In genomic region chr7:24315726-24316566, GRCm38 (mm10) we compare ENCODE assay signal across 8 mouse cellular contexts. TPM values are rescaled to one million over a fixed set of nuclear protein-coding genes. Genes with fewer than 3 reads are reported as not detected.
DNase-seq lines count a peak whose midpoint lies in the region; ATAC-seq and TF ChIP-seq lines count a peak whose summit lies in the region.

No protein-coding gene starts in this region.

- peaks cover 10% of the 10 kb centered on the region for H3K27me3 ChIP-seq in hindbrain, embryonic 13.5 days
- H3K27me3 ChIP-seq in liver, embryonic 11.5 days (replicated peaks; ENCODE audit: control insufficient read depth, insufficient read depth, low read length): no peaks in the 10 kb centered on the region
- H3K27me3 ChIP-seq in stomach, postnatal 0 days (ENCODE audit: control insufficient read depth, insufficient read depth, low read length): no peaks in the 10 kb centered on the region

- no peak for TF ChIP-seq EP300 in stomach, postnatal 0 days (optimal IDR thresholded peaks at IDR 0.05)

- 24% methylated on average over 29 of the region's 29 CpGs for WGBS in lung, adult 2 months
- WGBS in hindbrain, embryonic 13.5 days: 30% methylated on average over 29 of the region's 29 CpGs
- 27% methylated on average over 29 of the region's 29 CpGs for WGBS in liver, embryonic 11.5 days
- 19% methylated on average over 29 of the region's 29 CpGs for WGBS in stomach, postnatal 0 days

- peak overlapping the region; percentile 71 for H3K4me3 ChIP-seq in lung, adult 2 months (replicated peaks; ENCODE audit: extremely low read depth, low read depth, low read length)
- H3K4me3 ChIP-seq in hindbrain, embryonic 13.5 days: peak overlapping the region; percentile 56
- H3K4me3 ChIP-seq in liver, embryonic 11.5 days (ENCODE audit: low read depth, low read length): peak overlapping the region; percentile 61
- H3K4me3 ChIP-seq in stomach, postnatal 0 days (ENCODE audit: low read depth, low read length): peak overlapping the region; percentile 58

- H3K4me1 ChIP-seq in lung, adult 2 months (ENCODE audit: control insufficient read depth, insufficient read depth, low read length): no peaks in the 10 kb centered on the region
- H3K4me1 ChIP-seq in hindbrain, embryonic 13.5 days (replicated peaks): peaks cover 11% of the 10 kb centered on the region
- H3K4me1 ChIP-seq in liver, embryonic 11.5 days (replicated peaks; ENCODE audit: control insufficient read depth, insufficient read depth, low read length): peaks cover 3% of the 10 kb centered on the region; the same call in 1 of the 2 replicates
- H3K4me1 ChIP-seq in stomach, postnatal 0 days (replicated peaks; ENCODE audit: control insufficient read depth, insufficient read depth): no peaks in the 10 kb centered on the region

- no peak for DNase-seq in lung, adult 2 months
- DNase-seq in lung, adult 18-20 months: no peak
- DNase-seq in cerebellum, adult 9-11 months: peak; percentile 66
- DNase-seq in liver, embryonic 11.5 days (ENCODE audit: low spot score): no peak
- DNase-seq in stomach, postnatal 0 days (ENCODE audit: low spot score): no peak
- no peak for DNase-seq in gastrocnemius, postnatal 14 days
- DNase-seq in lung, postnatal 36 days: no peak

- H3K9me3 ChIP-seq in hindbrain, embryonic 13.5 days: no peaks in the 10 kb centered on the region
- no peaks in the 10 kb centered on the region for H3K9me3 ChIP-seq in liver, embryonic 11.5 days (ENCODE audit: control insufficient read depth, low read length)
- no peaks in the 10 kb centered on the region for H3K9me3 ChIP-seq in stomach, postnatal 0 days (ENCODE audit: control insufficient read depth, low read length)

- intact Hi-C loops in gastrocnemius, postnatal 14 days (cut with DNase I; ENCODE audit: low total_unique reads): no loop called here

- no peak for TF ChIP-seq POLR2A in lung, adult 2 months (IDR thresholded peaks at IDR 0.05; ENCODE audit: borderline replicate concordance, extremely low read depth, low read depth, low read length)

- peaks cover 28% of the 10 kb centered on the region for H3K36me3 ChIP-seq in hindbrain, embryonic 13.5 days
- peaks cover 3% of the 10 kb centered on the region; the same call in 1 of the 2 replicates for H3K36me3 ChIP-seq in liver, embryonic 11.5 days (ENCODE audit: control insufficient read depth, insufficient read depth, low read length)
- peaks cover 3% of the 10 kb centered on the region for H3K36me3 ChIP-seq in stomach, postnatal 0 days (ENCODE audit: control insufficient read depth, insufficient read depth, low read length)

- TF ChIP-seq CTCF in lung, adult 2 months (IDR thresholded peaks at IDR 0.05; ENCODE audit: insufficient read depth, low read length): no peak
- TF ChIP-seq CTCF in stomach, postnatal 0 days (IDR thresholded peaks at IDR 0.05; ENCODE audit: low read depth): no peak

- peak overlapping the region; percentile 72 for H3K4me2 ChIP-seq in hindbrain, embryonic 13.5 days
- peak overlapping the region; percentile 82 for H3K4me2 ChIP-seq in liver, embryonic 11.5 days
- H3K4me2 ChIP-seq in stomach, postnatal 0 days (replicated peaks; ENCODE audit: low read depth): peak overlapping the region; percentile 83

- peak overlapping the region; percentile 87 for H3K9ac ChIP-seq in hindbrain, embryonic 13.5 days
- peak overlapping the region; percentile 72 for H3K9ac ChIP-seq in liver, embryonic 11.5 days (ENCODE audit: low read depth, low read length)
- peak overlapping the region; percentile 63 for H3K9ac ChIP-seq in stomach, postnatal 0 days (ENCODE audit: low read length)

- H3K27ac ChIP-seq in hindbrain, embryonic 13.5 days: peak overlapping the region; percentile 82
- no peak overlapping the region for H3K27ac ChIP-seq in liver, embryonic 11.5 days (ENCODE audit: low read depth, low read length)
- no peak overlapping the region for H3K27ac ChIP-seq in stomach, postnatal 0 days (replicated peaks)

- peak; percentile 76 for ATAC-seq in hindbrain, embryonic 13.5 days (ENCODE audit: low FRiP score)
- ATAC-seq in liver, embryonic 11.5 days (replicated peaks; ENCODE audit: low FRiP score): peak; percentile 73
- peak; percentile 16 for ATAC-seq in stomach, postnatal 0 days (ENCODE audit: low FRiP score, low TSS enrichment)

RNA-seq across cellular contexts. Expression of gene Zfp94, which starts 0.5 kb away (rescaled TPM):
- 3.9 and 9.0 TPM in 2 replicates for polyA plus RNA-seq in lung, adult 2 months (2012; rRNA removed)
- 18.5 and 20.7 TPM in 2 replicates for polyA plus RNA-seq in hindbrain, embryonic 13.5 days (2015; fragmentation: Nextera tagmentation; extraction: Ambion mirVana)
- 5.6 and 5.8 TPM in 2 replicates for polyA plus RNA-seq in liver, embryonic 11.5 days (2014; fragmentation: Nextera tagmentation; extraction: Ambion mirVana)
- polyA plus RNA-seq in stomach, postnatal 0 days (2015; fragmentation: Nextera tagmentation; extraction: Ambion mirVana): 4.8 and 5.5 TPM in 2 replicates
- 1 to 10 TPM; 1.7 to 2.4 TPM for total RNA-seq in gastrocnemius, postnatal 14 days (2021)

RNA-seq across cellular contexts. Expression of gene Zfp61, which starts 14.9 kb away (rescaled TPM):
- 5.1 and 8.7 TPM in 2 replicates for polyA plus RNA-seq in lung, adult 2 months (2012; rRNA removed)
- 44.1 and 50.3 TPM in 2 replicates for polyA plus RNA-seq in hindbrain, embryonic 13.5 days (2015; fragmentation: Nextera tagmentation; extraction: Ambion mirVana)
- polyA plus RNA-seq in liver, embryonic 11.5 days (2014; fragmentation: Nextera tagmentation; extraction: Ambion mirVana): 10.8 and 13.2 TPM in 2 replicates
- 12.9 and 13.8 TPM in 2 replicates for polyA plus RNA-seq in stomach, postnatal 0 days (2015; fragmentation: Nextera tagmentation; extraction: Ambion mirVana)
- 1 to 10 TPM; 2.6 to 3.8 TPM for total RNA-seq in gastrocnemius, postnatal 14 days (2021)

RNA-seq across cellular contexts. Expression of gene Tescl, which starts 17.8 kb away (rescaled TPM):
- polyA plus RNA-seq in lung, adult 2 months (2012; rRNA removed): 0.58 and 2.0 TPM in 2 replicates
- 0.19 TPM in 1 of 2 replicates, not detected in the other for polyA plus RNA-seq in hindbrain, embryonic 13.5 days (2015; fragmentation: Nextera tagmentation; extraction: Ambion mirVana)
- 0.22 TPM in 1 of 2 replicates, not detected in the other for polyA plus RNA-seq in liver, embryonic 11.5 days (2014; fragmentation: Nextera tagmentation; extraction: Ambion mirVana)
- polyA plus RNA-seq in stomach, postnatal 0 days (2015; fragmentation: Nextera tagmentation; extraction: Ambion mirVana): 0.15 and 0.42 TPM in 2 replicates
- total RNA-seq in gastrocnemius, postnatal 14 days (2021): not detected

RNA-seq across cellular contexts. Expression of gene Lypd5, which starts 33.0 kb away (rescaled TPM):
- polyA plus RNA-seq in lung, adult 2 months (2012; rRNA removed): 32.1 TPM in 1 of 2 replicates, not detected in the other
- polyA plus RNA-seq in hindbrain, embryonic 13.5 days (2015; fragmentation: Nextera tagmentation; extraction: Ambion mirVana): not detected in 2 replicates
- not detected in 2 replicates for polyA plus RNA-seq in liver, embryonic 11.5 days (2014; fragmentation: Nextera tagmentation; extraction: Ambion mirVana)
- 196 and 201 TPM in 2 replicates for polyA plus RNA-seq in stomach, postnatal 0 days (2015; fragmentation: Nextera tagmentation; extraction: Ambion mirVana)
- total RNA-seq in gastrocnemius, postnatal 14 days (2021): not detected

RNA-seq across cellular contexts. Expression of gene Zfp93, which starts 45.7 kb away (rescaled TPM):
- 1.5 and 1.6 TPM in 2 replicates for polyA plus RNA-seq in lung, adult 2 months (2012; rRNA removed)
- polyA plus RNA-seq in hindbrain, embryonic 13.5 days (2015; fragmentation: Nextera tagmentation; extraction: Ambion mirVana): 6.9 and 8.4 TPM in 2 replicates
- polyA plus RNA-seq in liver, embryonic 11.5 days (2014; fragmentation: Nextera tagmentation; extraction: Ambion mirVana): 3.5 and 3.8 TPM in 2 replicates
- 4.3 TPM in 2 replicates for polyA plus RNA-seq in stomach, postnatal 0 days (2015; fragmentation: Nextera tagmentation; extraction: Ambion mirVana)
- 1 to 10 TPM; 3.0 to 3.7 TPM for total RNA-seq in gastrocnemius, postnatal 14 days (2021)

Comparison
In these comparisons a context has a peak if more than half of its experiments do, and no peak if none do; other contexts are left out.
1. ATAC-seq: peak in every context shown above with its lines; median percentile 76 in hindbrain, embryonic 13.5 days; 73 in liver, embryonic 11.5 days; 16 in stomach, postnatal 0 days.